Mouse (Mus musculus): ENCODE data around the gene Htt. TPM values are rescaled to one million over a fixed set of nuclear protein-coding genes. Genes with fewer than 3 reads are reported as not detected.
"Not testable (repeated sequence)": the region's sequence is repeated elsewhere in the genome, so short reads cannot be mapped to it uniquely, and the experiment has no call there.

Gene Htt
- polyA plus RNA-seq, 1 experiment from 2014 or later: 13.1 TPM

- ATAC-seq: no peak
- Histone ChIP-seq H3K36me3 (ENCODE audit: poor library complexity, severe bottlenecking) (peaks cover 28% of the 10 kb centered on the region), H3K27ac (no peak overlapping the region), H3K4me2 (no peak overlapping the region), H3K27me3 (no peaks in the 10 kb centered on the region), H3K9ac (no peak overlapping the region), H3K9me3 (replicated peaks) (no peaks in the 10 kb centered on the region; the same call in 1 of the 2 replicates), H3K4me1 (no peaks in the 10 kb centered on the region), H3K4me3 (no peak overlapping the region)
- 94% methylated on average over 3 of the region's 3 CpGs for WGBS
Measured at GRCm38 (mm10) chr5:34785027-34785426, 23.5 kb downstream of the Htt start.

GRCm38 (mm10) chr5:34791141-34791540 lies 29.6 kb downstream of the Htt start:
- no peak overlapping the region for H3K27ac ChIP-seq
- no peak overlapping the region for H3K4me3 ChIP-seq
- 88% methylated on average over 2 of the region's 2 CpGs for WGBS
- H3K9ac ChIP-seq: no peak overlapping the region
- H3K27me3 ChIP-seq: no peaks in the 10 kb centered on the region
- ATAC-seq: no peak
- no peaks in the 10 kb centered on the region for H3K9me3 ChIP-seq (replicated peaks)
- peaks cover 35% of the 10 kb centered on the region for H3K36me3 ChIP-seq (ENCODE audit: poor library complexity, severe bottlenecking)
- no peak overlapping the region for H3K4me2 ChIP-seq
- H3K4me1 ChIP-seq: no peaks in the 10 kb centered on the region

- H3K4me1 ChIP-seq: no peaks in the 10 kb centered on the region
- H3K9me3 ChIP-seq (replicated peaks): no peaks in the 10 kb centered on the region
- no peak overlapping the region for H3K4me3 ChIP-seq
- no peak overlapping the region for H3K27ac ChIP-seq
- no peaks in the 10 kb centered on the region for H3K27me3 ChIP-seq
- peaks cover 80% of the 10 kb centered on the region for H3K36me3 ChIP-seq (ENCODE audit: poor library complexity, severe bottlenecking)
- ATAC-seq: no peak
- no peak overlapping the region for H3K4me2 ChIP-seq
- H3K9ac ChIP-seq: no peak overlapping the region
- 96% methylated on average over 5 of the region's 5 CpGs for WGBS
Measured at GRCm38 (mm10) chr5:34800292-34800953, 38.9 kb downstream of the Htt start.

- H3K4me1 ChIP-seq: no peaks in the 10 kb centered on the region
- H3K4me2 ChIP-seq: no peak overlapping the region
- H3K9ac ChIP-seq: no peak overlapping the region
- H3K27ac ChIP-seq: no peak overlapping the region
- ATAC-seq: no peak
- H3K9me3 ChIP-seq (replicated peaks): no peaks in the 10 kb centered on the region
- H3K36me3 ChIP-seq (ENCODE audit: poor library complexity, severe bottlenecking): peaks cover 55% of the 10 kb centered on the region
- H3K4me3 ChIP-seq: no peak overlapping the region
- no peaks in the 10 kb centered on the region for H3K27me3 ChIP-seq
- 96% methylated on average over 1 of the region's 1 CpGs for WGBS
Measured at GRCm38 (mm10) chr5:34806038-34806437, 44.5 kb downstream of the Htt start.

- Histone ChIP-seq H3K36me3 (ENCODE audit: poor library complexity, severe bottlenecking) (peaks cover 61% of the 10 kb centered on the region), H3K27me3 (no peaks in the 10 kb centered on the region), H3K27ac (no peak overlapping the region), H3K4me2 (no peak overlapping the region), H3K9ac (no peak overlapping the region), H3K4me1 (no peaks in the 10 kb centered on the region), H3K4me3 (no peak overlapping the region), H3K9me3 (replicated peaks) (no peaks in the 10 kb centered on the region)
- 93% methylated on average over 3 of the region's 3 CpGs for WGBS
- no peak for ATAC-seq
Measured at GRCm38 (mm10) chr5:34822431-34823149, 61.0 kb downstream of the Htt start.

GRCm38 (mm10) chr5:34854079-34854478 lies 92.5 kb downstream of the Htt start:
- 98% methylated on average over 3 of the region's 3 CpGs for WGBS
- Histone ChIP-seq H3K4me1 (no peaks in the 10 kb centered on the region), H3K4me2 (no peak overlapping the region), H3K36me3 (ENCODE audit: poor library complexity, severe bottlenecking) (peaks cover 55% of the 10 kb centered on the region), H3K27me3 (no peaks in the 10 kb centered on the region), H3K4me3 (no peak overlapping the region), H3K27ac (no peak overlapping the region), H3K9me3 (replicated peaks) (no peaks in the 10 kb centered on the region), H3K9ac (no peak overlapping the region)
- ATAC-seq: no peak

- Histone ChIP-seq H3K27ac (no peak overlapping the region), H3K4me3 (no peak overlapping the region), H3K9ac (no peak overlapping the region), H3K27me3 (no peaks in the 10 kb centered on the region), H3K4me1 (no peaks in the 10 kb centered on the region), H3K4me2 (no peak overlapping the region), H3K36me3 (ENCODE audit: poor library complexity, severe bottlenecking) (peaks cover 70% of the 10 kb centered on the region), H3K9me3 (replicated peaks) (no peaks in the 10 kb centered on the region)
- 97% methylated on average over 5 of the region's 5 CpGs for WGBS
- ATAC-seq: no peak
Measured at GRCm38 (mm10) chr5:34865367-34865766, 103.8 kb downstream of the Htt start.

GRCm38 (mm10) chr5:34880307-34880706 lies 118.8 kb downstream of the Htt start:
- H3K4me1 ChIP-seq; H3K9me3 ChIP-seq (replicated peaks); H3K4me2 ChIP-seq; H3K27ac ChIP-seq; H3K9ac ChIP-seq; H3K4me3 ChIP-seq; ATAC-seq; H3K27me3 ChIP-seq: not testable (repeated sequence)
- peaks cover 89% of the 10 kb centered on the region for H3K36me3 ChIP-seq (ENCODE audit: poor library complexity, severe bottlenecking)
- WGBS: 97% methylated on average over 3 of the region's 3 CpGs

- 96% methylated on average over 3 of the region's 3 CpGs for WGBS
- no peak for ATAC-seq
- Histone ChIP-seq H3K4me2 (no peak overlapping the region), H3K27ac (no peak overlapping the region), H3K9me3 (replicated peaks) (no peaks in the 10 kb centered on the region), H3K4me1 (no peaks in the 10 kb centered on the region), H3K4me3 (no peak overlapping the region), H3K27me3 (no peaks in the 10 kb centered on the region), H3K36me3 (ENCODE audit: poor library complexity, severe bottlenecking) (peaks cover 84% of the 10 kb centered on the region), H3K9ac (no peak overlapping the region)
Measured at GRCm38 (mm10) chr5:34881023-34881422, 119.5 kb downstream of the Htt start.

GRCm38 (mm10) chr5:34885250-34885649 lies 123.7 kb downstream of the Htt start:
- no peak for ATAC-seq
- no peaks in the 10 kb centered on the region for H3K9me3 ChIP-seq (replicated peaks)
- WGBS: 85% methylated on average over 3 of the region's 3 CpGs
- no peak overlapping the region for H3K27ac ChIP-seq
- H3K36me3 ChIP-seq (ENCODE audit: poor library complexity, severe bottlenecking): peaks cover 75% of the 10 kb centered on the region
- no peaks in the 10 kb centered on the region for H3K4me1 ChIP-seq
- no peak overlapping the region for H3K4me3 ChIP-seq
- no peaks in the 10 kb centered on the region for H3K27me3 ChIP-seq
- H3K4me2 ChIP-seq: no peak overlapping the region
- no peak overlapping the region for H3K9ac ChIP-seq

- Histone ChIP-seq H3K36me3 (ENCODE audit: poor library complexity, severe bottlenecking) (peaks cover 85% of the 10 kb centered on the region), H3K27me3 (no peaks in the 10 kb centered on the region), H3K4me1 (no peaks in the 10 kb centered on the region), H3K9ac (no peak overlapping the region), H3K4me3 (no peak overlapping the region), H3K27ac (no peak overlapping the region), H3K9me3 (replicated peaks) (no peaks in the 10 kb centered on the region), H3K4me2 (no peak overlapping the region)
- no peak for ATAC-seq
- 94% methylated on average over 4 of the region's 4 CpGs for WGBS
Measured at GRCm38 (mm10) chr5:34889252-34889651, 127.7 kb downstream of the Htt start.

- Histone ChIP-seq H3K4me2 (no peak overlapping the region), H3K27me3 (no peaks in the 10 kb centered on the region), H3K9ac (no peak overlapping the region), H3K4me1 (no peaks in the 10 kb centered on the region), H3K9me3 (replicated peaks) (no peaks in the 10 kb centered on the region), H3K4me3 (no peak overlapping the region), H3K36me3 (ENCODE audit: poor library complexity, severe bottlenecking) (peaks cover 89% of the 10 kb centered on the region), H3K27ac (no peak overlapping the region)
- ATAC-seq: no peak
- WGBS: 91% methylated on average over 3 of the region's 3 CpGs
Measured at GRCm38 (mm10) chr5:34896697-34897453, 135.3 kb downstream of the Htt start.

Measured in forebrain, embryonic 13.5 days (tissue).